Mouse (Mus musculus): ENCODE measurements around the gene Uba3.

The Uba3 gene

GRCm38 (mm10) chr6:97205439-97205885 is at the start of gene Uba3:
Uba3 (minus strand) TSS chr6:97205647.
- DNase-seq (ENCODE audit: low read depth, low spot score), result peak; percentile 98

- DNase-seq (ENCODE audit: low read depth, low spot score), result no peak
Observed at GRCm38 (mm10) chr6:97252711-97253221, 47.3 kb upstream of the Uba3 start, which contains the start of gene Lmod3. Lmod3 (minus strand) TSS chr6:97252759.

GRCm38 (mm10) chr6:97252086-97252485 is 46.6 kb upstream of the Uba3 start:
- DNase-seq (ENCODE audit: low read depth, low spot score), result no peak

- DNase-seq (ENCODE audit: low read depth, low spot score), result no peak
Observed at GRCm38 (mm10) chr6:97250966-97251365, 45.5 kb upstream of the Uba3 start.

- DNase-seq (ENCODE audit: low read depth, low spot score), result no peak
Observed at GRCm38 (mm10) chr6:97245200-97245599, 39.8 kb upstream of the Uba3 start.

GRCm38 (mm10) chr6:97242522-97242921 is 37.1 kb upstream of the Uba3 start:
- DNase-seq (ENCODE audit: low read depth, low spot score), result no peak

- no peak for DNase-seq (ENCODE audit: low read depth, low spot score)
Observed at GRCm38 (mm10) chr6:97240092-97240491, 34.6 kb upstream of the Uba3 start.

GRCm38 (mm10) chr6:97239360-97239759 is 33.9 kb upstream of the Uba3 start:
- DNase-seq (ENCODE audit: low read depth, low spot score), result no peak

- no peak for DNase-seq (ENCODE audit: low read depth, low spot score)
Observed at GRCm38 (mm10) chr6:97236088-97236487, 30.6 kb upstream of the Uba3 start.

GRCm38 (mm10) chr6:97234911-97235668 is 29.6 kb upstream of the Uba3 start:
- no peak for DNase-seq (ENCODE audit: low read depth, low spot score)

- no peak for DNase-seq (ENCODE audit: low read depth, low spot score)
Observed at GRCm38 (mm10) chr6:97227067-97227847, 21.8 kb upstream of the Uba3 start.

- DNase-seq (ENCODE audit: low read depth, low spot score), result no peak
Observed at GRCm38 (mm10) chr6:97226083-97226491, 20.6 kb upstream of the Uba3 start.

- no peak for DNase-seq (ENCODE audit: low read depth, low spot score)
Observed at GRCm38 (mm10) chr6:97224505-97224904, 19.1 kb upstream of the Uba3 start.

GRCm38 (mm10) chr6:97223566-97223965 is 18.1 kb upstream of the Uba3 start:
- DNase-seq (ENCODE audit: low read depth, low spot score), result no peak

GRCm38 (mm10) chr6:97222931-97223467 is 17.6 kb upstream of the Uba3 start:
- DNase-seq (ENCODE audit: low read depth, low spot score), result no peak

GRCm38 (mm10) chr6:97222321-97222720 is 16.9 kb upstream of the Uba3 start:
- no peak for DNase-seq (ENCODE audit: low read depth, low spot score)

- DNase-seq (ENCODE audit: low read depth, low spot score), result no peak
Observed at GRCm38 (mm10) chr6:97221205-97222025, 16.0 kb upstream of the Uba3 start.

GRCm38 (mm10) chr6:97220672-97221071 is 15.2 kb upstream of the Uba3 start:
- DNase-seq (ENCODE audit: low read depth, low spot score), result no peak

- DNase-seq (ENCODE audit: low read depth, low spot score), result no peak
Observed at GRCm38 (mm10) chr6:97216154-97216821, 10.8 kb upstream of the Uba3 start.

- DNase-seq (ENCODE audit: low read depth, low spot score), result no peak
Observed at GRCm38 (mm10) chr6:97211981-97212380, 6.5 kb upstream of the Uba3 start.

All from brain, embryonic 18.5 days (tissue).